Mouse (Mus musculus) heart, embryonic 10.5 days (tissue): ENCODE measurements around the gene Dennd1a. TPM values are rescaled to one million over a fixed set of nuclear protein-coding genes. Genes with fewer than 3 reads are reported as not detected.
A peak's percentile ranks its signal among the peaks of the same experiment; 100 is the strongest.

Source experiments
- DNase-seq: peaks from one replicate; pipeline ENCODE4 v3.0.0-alpha.2; 2017; ENCODE audit warnings: low spot score
- H3K27ac ChIP-seq: fragments of 300-500 bp; sonication (generic); 2 replicates; pipeline ENCODE4 v1.5.1; 2016; ENCODE audit warnings: mild to moderate bottlenecking
- H3K27me3 ChIP-seq: fragments of 300-500 bp; sonication (generic); 2 replicates; pipeline ENCODE4 v1.6.1; 2016; ENCODE audit warnings: mild to moderate bottlenecking; ENCODE audit not compliant: poor library complexity, insufficient read depth, severe bottlenecking
- H3K36me3 ChIP-seq: fragments of 300-500 bp; sonication (generic); 2 replicates; pipeline ENCODE4 v1.6.1; 2016; ENCODE audit warnings: mild to moderate bottlenecking, moderate library complexity
- H3K4me1 ChIP-seq: fragments of 300-500 bp; sonication (generic); 2 replicates; pipeline ENCODE4 v1.6.1; 2016; ENCODE audit warnings: mild to moderate bottlenecking
- H3K4me3 ChIP-seq: fragments of 300-500 bp; sonication (generic); 2 replicates; pipeline ENCODE4 v1.5.1; 2016; ENCODE audit warnings: mild to moderate bottlenecking, moderate library complexity
- H3K9me3 ChIP-seq: fragments of 300-500 bp; sonication (generic); 2 replicates; pipeline ENCODE4 v1.6.1; 2016; ENCODE audit warnings: mild to moderate bottlenecking, moderate library complexity
- WGBS: fragments of 180-500 bp; shearing (Covaris S2); methylation state at CpG from one replicate; pipeline ENCODE4 v1.1.7; 2016; 5-methylcytosine and 5-hydroxymethylcytosine counted together
- polyA plus RNA-seq: library from polyadenylated mRNA; unstranded; fragments of >200 nt; fragmentation: Nextera tagmentation; extraction: Ambion mirVana; gene quantifications from 2 replicates; pipeline ENCODE4 v1.2.1, GENCODE M21; 2016

The Dennd1a gene
- polyA plus RNA-seq, 1 experiment from 2014 or later, result 14.8 TPM

GRCm38 (mm10) chr2:38288226-38288625, 1.0 kb upstream of the Dennd1a start:
- peaks cover 17% of the 10 kb centered on the region for H3K4me1 ChIP-seq
- no peaks in the 10 kb centered on the region for H3K27me3 ChIP-seq
- H3K4me3 ChIP-seq, result no peak overlapping the region
- no peak overlapping the region for H3K27ac ChIP-seq
- DNase-seq, result no peak
- 55% methylated on average over 2 of the region's 2 CpGs for WGBS
- no peaks in the 10 kb centered on the region for H3K36me3 ChIP-seq
- H3K9me3 ChIP-seq, result no peaks in the 10 kb centered on the region

- H3K9me3 ChIP-seq, result no peaks in the 10 kb centered on the region
- DNase-seq, result peak; percentile 80
- H3K27ac ChIP-seq, result peak overlapping the region; percentile 95
- H3K27me3 ChIP-seq, result no peaks in the 10 kb centered on the region
- peak overlapping the region; percentile 80 for H3K4me3 ChIP-seq
- 9% methylated on average over 4 of the region's 4 CpGs for WGBS
- no peaks in the 10 kb centered on the region for H3K36me3 ChIP-seq
- H3K4me1 ChIP-seq, result peaks cover 17% of the 10 kb centered on the region
These were observed 807 bp downstream of the Dennd1a start for GRCm38 (mm10) chr2:38286433-38286732.

GRCm38 (mm10) chr2:38285781-38286432, 1.3 kb downstream of the Dennd1a start:
- Histone ChIP-seq H3K27ac (peak overlapping the region; percentile 95), H3K9me3 (no peaks in the 10 kb centered on the region), H3K27me3 (no peaks in the 10 kb centered on the region), H3K4me1 (peaks cover 17% of the 10 kb centered on the region), H3K36me3 (no peaks in the 10 kb centered on the region), H3K4me3 (peak overlapping the region; percentile 80)
- 75% methylated on average over 4 of the region's 4 CpGs for WGBS
- no peak for DNase-seq

GRCm38 (mm10) chr2:38283961-38284360, 3.2 kb downstream of the Dennd1a start:
- H3K27ac ChIP-seq, result no peak overlapping the region
- no peaks in the 10 kb centered on the region for H3K9me3 ChIP-seq
- 82% methylated on average over 1 of the region's 1 CpGs for WGBS
- H3K36me3 ChIP-seq, result no peaks in the 10 kb centered on the region
- H3K4me3 ChIP-seq, result no peak overlapping the region
- peaks cover 17% of the 10 kb centered on the region for H3K4me1 ChIP-seq
- DNase-seq, result no peak
- no peaks in the 10 kb centered on the region for H3K27me3 ChIP-seq

- no peaks in the 10 kb centered on the region for H3K36me3 ChIP-seq
- no peak overlapping the region for H3K4me3 ChIP-seq
- no peak for DNase-seq
- no peaks in the 10 kb centered on the region for H3K27me3 ChIP-seq
- H3K9me3 ChIP-seq, result no peaks in the 10 kb centered on the region
- H3K4me1 ChIP-seq, result no peaks in the 10 kb centered on the region
- H3K27ac ChIP-seq, result no peak overlapping the region
These were observed 6.8 kb downstream of the Dennd1a start for GRCm38 (mm10) chr2:38280376-38280775.

- WGBS, result 95% methylated on average over 2 of the region's 2 CpGs
- DNase-seq, result no peak
- Histone ChIP-seq H3K27ac (no peak overlapping the region), H3K36me3 (no peaks in the 10 kb centered on the region), H3K9me3 (no peaks in the 10 kb centered on the region), H3K27me3 (no peaks in the 10 kb centered on the region), H3K4me3 (no peak overlapping the region), H3K4me1 (no peaks in the 10 kb centered on the region)
These were observed 12.2 kb downstream of the Dennd1a start for GRCm38 (mm10) chr2:38274973-38275372.

GRCm38 (mm10) chr2:38263653-38264052, 23.5 kb downstream of the Dennd1a start:
- H3K36me3 ChIP-seq, result no peaks in the 10 kb centered on the region
- H3K4me1 ChIP-seq, result no peaks in the 10 kb centered on the region
- no peaks in the 10 kb centered on the region for H3K27me3 ChIP-seq
- 78% methylated on average over 2 of the region's 2 CpGs for WGBS
- no peak overlapping the region for H3K27ac ChIP-seq
- no peaks in the 10 kb centered on the region for H3K9me3 ChIP-seq
- no peak for DNase-seq
- no peak overlapping the region for H3K4me3 ChIP-seq

- Histone ChIP-seq H3K9me3 (no peaks in the 10 kb centered on the region), H3K4me1 (no peaks in the 10 kb centered on the region), H3K27ac (no peak overlapping the region), H3K36me3 (no peaks in the 10 kb centered on the region), H3K4me3 (no peak overlapping the region), H3K27me3 (no peaks in the 10 kb centered on the region)
- no peak for DNase-seq
These were observed 28.1 kb downstream of the Dennd1a start for GRCm38 (mm10) chr2:38259052-38259451.

- 62% methylated on average over 1 of the region's 1 CpGs for WGBS
These were observed 49.6 kb downstream of the Dennd1a start for GRCm38 (mm10) chr2:38237616-38238015.

GRCm38 (mm10) chr2:38235593-38235992, 51.6 kb downstream of the Dennd1a start:
- Histone ChIP-seq H3K9me3 (no peaks in the 10 kb centered on the region), H3K4me3 (no peak overlapping the region), H3K27ac (no peak overlapping the region), H3K4me1 (peaks cover 4% of the 10 kb centered on the region; the same call in 1 of the 2 replicates), H3K36me3 (no peaks in the 10 kb centered on the region), H3K27me3 (no peaks in the 10 kb centered on the region)
- no peak for DNase-seq
- 83% methylated on average over 2 of the region's 2 CpGs for WGBS

More at GRCm38 (mm10) chr2:38237616-38238015, 49.6 kb downstream of the Dennd1a start:
- H3K36me3 ChIP-seq, result no peaks in the 10 kb centered on the region
- H3K4me3 ChIP-seq, result no peak overlapping the region
- DNase-seq, result no peak
- no peaks in the 10 kb centered on the region for H3K9me3 ChIP-seq
- H3K27me3 ChIP-seq, result no peaks in the 10 kb centered on the region
- H3K27ac ChIP-seq, result no peak overlapping the region
- H3K4me1 ChIP-seq, result peaks cover 4% of the 10 kb centered on the region; the same call in 1 of the 2 replicates

GRCm38 (mm10) chr2:38229882-38230281, 57.3 kb downstream of the Dennd1a start:
- no peaks in the 10 kb centered on the region for H3K4me1 ChIP-seq
- H3K36me3 ChIP-seq, result no peaks in the 10 kb centered on the region
- H3K27me3 ChIP-seq, result no peaks in the 10 kb centered on the region
- H3K9me3 ChIP-seq, result no peaks in the 10 kb centered on the region
- DNase-seq, result no peak
- WGBS, result 64% methylated on average over 5 of the region's 5 CpGs
- no peak overlapping the region for H3K27ac ChIP-seq
- no peak overlapping the region for H3K4me3 ChIP-seq

GRCm38 (mm10) chr2:38223759-38224158, 63.4 kb downstream of the Dennd1a start:
- no peaks in the 10 kb centered on the region for H3K36me3 ChIP-seq
- 57% methylated on average over 2 of the region's 2 CpGs for WGBS
- DNase-seq, result no peak
- H3K4me3 ChIP-seq, result no peak overlapping the region
- H3K27ac ChIP-seq, result no peak overlapping the region
- H3K27me3 ChIP-seq, result no peaks in the 10 kb centered on the region
- no peaks in the 10 kb centered on the region for H3K9me3 ChIP-seq
- H3K4me1 ChIP-seq, result peaks cover 11% of the 10 kb centered on the region; the same call in 1 of the 2 replicates

- H3K27me3 ChIP-seq, result no peaks in the 10 kb centered on the region
These were observed 65.7 kb downstream of the Dennd1a start for GRCm38 (mm10) chr2:38221461-38221860.

More at GRCm38 (mm10) chr2:38221461-38221860, 65.7 kb downstream of the Dennd1a start:
- Histone ChIP-seq H3K27ac (no peak overlapping the region), H3K4me3 (no peak overlapping the region), H3K9me3 (no peaks in the 10 kb centered on the region), H3K36me3 (no peaks in the 10 kb centered on the region), H3K4me1 (peaks cover 11% of the 10 kb centered on the region; the same call in 1 of the 2 replicates)
- no peak for DNase-seq
